Mouse (Mus musculus) C2C12 (cell line): ENCODE results near the gene Ces1c.

Experiments used
- CTCF ChIP-seq: IDR thresholded peaks from one replicate; pipeline ENCODE4 v1.5.1; 2011; ENCODE audit not compliant: control insufficient read depth, insufficient read depth, insufficient read length
- FOSL1 ChIP-seq: IDR thresholded peaks from one replicate; pipeline ENCODE4 v1.8.0; 2011; ENCODE audit warnings: mild to moderate bottlenecking, low read length; ENCODE audit not compliant: poor library complexity, insufficient read depth, severe bottlenecking
- MAX ChIP-seq: IDR thresholded peaks from one replicate; pipeline ENCODE4 v1.6.1; 2011; ENCODE audit warnings: mild to moderate bottlenecking, control low read depth
- MYOD1 ChIP-seq: IDR thresholded peaks from one replicate; pipeline ENCODE4 v1.6.1; 2011; ENCODE audit warnings: low read depth; ENCODE audit not compliant: control insufficient read depth, insufficient read length

GRCm38 (mm10) chr8:93122005-93122404 is 9.1 kb downstream of the Ces1c start:
- TF ChIP-seq FOSL1 (no peak), CTCF (no peak), MYOD1 (no peak), MAX (no peak)
